ENCODE assay signal across 17 mouse cellular contexts in genomic region chr13:11951951-11952350, GRCm38 (mm10).
"Had no signal": no experiment of that assay in that cellular context is flagged by ENCODE, and none has a peak within 500 bp of the region (broad histone marks: within the 10 kb centered on the region; RNA-seq: fewer than 3 reads in every experiment).

No protein-coding gene starts in this region.

- H3K9me3 ChIP-seq: lung, embryonic 15.5 days; midbrain, embryonic 13.5 days; midbrain, embryonic 15.5 days; neural tube, embryonic 12.5 days; stomach, embryonic 15.5 days had no signal

- H3K27ac ChIP-seq: lung, embryonic 15.5 days; macrophage; midbrain, embryonic 13.5 days; midbrain, embryonic 15.5 days; neural tube, embryonic 12.5 days; stomach, embryonic 15.5 days; stomach, postnatal 0 days had no signal

- H3K4me2 ChIP-seq: lung, embryonic 15.5 days; midbrain, embryonic 11.5 days; midbrain, embryonic 13.5 days; midbrain, embryonic 15.5 days; neural tube, embryonic 12.5 days; stomach, embryonic 15.5 days had no signal

- DNase-seq: lung, adult 2 months; lung, postnatal 14 days; lung, postnatal 36 days; right cerebral cortex, postnatal 14 days; thymus, adult 2 months; thymus, postnatal 25 days; thymus, postnatal 4 days had no signal

- ATAC-seq: lung, postnatal 0 days; midbrain, embryonic 13.5 days; midbrain, embryonic 15.5 days had no signal

- H3K36me3 ChIP-seq: lung, embryonic 15.5 days; midbrain, embryonic 13.5 days; midbrain, embryonic 15.5 days; neural tube, embryonic 12.5 days; stomach, embryonic 15.5 days had no signal

- H3K27me3 ChIP-seq: lung, embryonic 15.5 days; megakaryocyte, embryonic 14.5 days; midbrain, embryonic 13.5 days; midbrain, embryonic 15.5 days; neural tube, embryonic 12.5 days; stomach, embryonic 15.5 days had no signal

- H3K4me1 ChIP-seq: lung, embryonic 15.5 days; megakaryocyte, embryonic 14.5 days; midbrain, embryonic 13.5 days; midbrain, embryonic 15.5 days; neural tube, embryonic 12.5 days; stomach, embryonic 15.5 days had no signal

- H3K4me3 ChIP-seq: lung, embryonic 15.5 days; megakaryocyte, embryonic 14.5 days; midbrain, embryonic 13.5 days; midbrain, embryonic 15.5 days; neural tube, embryonic 12.5 days; stomach, embryonic 15.5 days had no signal

- H3K9ac ChIP-seq: lung, embryonic 15.5 days; midbrain, embryonic 13.5 days; midbrain, embryonic 15.5 days; neural tube, embryonic 12.5 days; stomach, embryonic 15.5 days had no signal
